Mouse (Mus musculus): ENCODE data around the gene Fxyd2. TPM values are rescaled to one million over a fixed set of nuclear protein-coding genes. Genes with fewer than 3 reads are reported as not detected.

Fxyd2 gene
- polyA plus RNA-seq (2015; fragmentation: Nextera tagmentation; extraction: Ambion mirVana), result 2,817 and 2,959 TPM in 2 replicates

DNA sequence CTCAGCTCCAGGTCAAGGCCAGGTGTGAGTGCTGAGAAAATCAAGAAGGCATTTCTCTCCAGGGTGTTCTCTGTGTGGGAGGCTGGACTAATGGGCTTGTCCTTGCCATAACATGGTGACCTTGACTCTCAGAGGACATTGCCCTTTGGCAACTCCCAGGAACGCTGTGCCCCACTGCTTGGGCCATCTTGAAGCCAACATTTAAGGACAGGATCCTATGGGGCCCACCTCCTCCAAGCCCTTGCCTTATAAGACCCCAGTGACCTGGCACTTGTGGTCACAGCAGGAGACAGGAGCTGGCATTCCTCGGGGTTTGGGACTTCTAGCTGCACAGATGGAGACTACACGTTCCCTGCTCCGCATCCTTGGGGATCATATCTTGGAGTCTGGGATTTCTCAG is at the start of gene Fxyd2:
Gene Fxyd2, plus strand, starts transcription at position 236 of the 400 bp plus-strand sequence.
- no peak for TF ChIP-seq CTCF (IDR thresholded peaks at IDR 0.05; ENCODE audit: low read depth)
- no peaks in the 10 kb centered on the region for H3K4me1 ChIP-seq (replicated peaks; ENCODE audit: insufficient read depth, low read length)
- H3K27ac ChIP-seq, result peak within 1 kb of the TSS; percentile 62; the same call in 1 of the 2 replicates
- WGBS, result 70% methylated on average over 4 of the region's 4 CpGs
- no peaks in the 10 kb centered on the region for H3K27me3 ChIP-seq (ENCODE audit: insufficient read depth, low read length)
- no peak within 1 kb of the TSS for H3K4me2 ChIP-seq (ENCODE audit: low read length)
- no peaks in the 10 kb centered on the region for H3K36me3 ChIP-seq (ENCODE audit: insufficient read depth, low read length)
- H3K4me3 ChIP-seq (replicated peaks; ENCODE audit: low read depth, low read length), result no peak within 1 kb of the TSS
- DNase-seq (ENCODE audit: low spot score), result no peak
- no peak for ATAC-seq (replicated peaks; ENCODE audit: low FRiP score, low read depth)
- no peaks in the 10 kb centered on the region for H3K9me3 ChIP-seq (replicated peaks; ENCODE audit: low read length)
- no peak within 1 kb of the TSS for H3K9ac ChIP-seq (ENCODE audit: low read depth, low read length)

DNA sequence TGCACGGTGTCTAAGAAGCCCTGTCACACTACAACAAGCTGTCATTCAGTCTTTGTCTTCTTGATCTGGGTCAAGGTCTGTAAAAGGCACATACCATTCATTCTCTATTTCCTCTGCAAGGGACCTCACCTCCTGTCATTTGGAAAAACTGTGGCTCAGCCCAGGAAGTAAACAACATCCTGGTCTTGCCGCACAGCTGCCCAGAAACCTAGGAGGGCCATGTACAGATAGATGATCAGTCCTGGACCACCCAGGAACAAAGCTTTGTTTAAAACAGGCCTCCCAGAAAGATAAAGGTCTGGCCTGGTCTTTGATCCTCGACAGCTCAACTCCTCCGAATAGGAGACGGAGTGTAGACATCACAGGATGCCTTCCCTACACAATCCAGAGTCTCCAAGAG is 49.6 kb upstream of the Fxyd2 start:
- ATAC-seq (replicated peaks; ENCODE audit: low FRiP score, low read depth), result no peak
- H3K4me3 ChIP-seq (replicated peaks; ENCODE audit: low read depth, low read length), result no peak overlapping the region

DNA sequence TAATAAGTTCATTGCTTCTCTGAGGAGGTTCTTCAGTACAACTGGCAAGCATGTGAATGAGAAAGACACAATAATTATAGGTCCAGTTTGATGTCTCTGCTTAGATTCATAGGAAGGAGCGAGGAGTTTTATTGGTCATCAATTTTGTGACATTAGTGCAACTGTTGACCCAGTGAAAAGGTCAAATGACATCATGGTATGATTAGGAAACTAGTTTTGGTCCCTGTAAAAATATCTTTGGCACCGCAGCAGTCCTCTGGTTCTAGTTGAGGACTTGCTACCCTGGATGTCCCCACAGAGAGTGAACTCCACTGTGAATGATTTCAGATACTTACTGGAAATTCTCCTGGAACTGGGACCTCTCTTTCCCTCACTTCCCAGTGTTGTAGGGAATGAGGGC is 44.3 kb upstream of the Fxyd2 start:
- no peak overlapping the region for H3K4me3 ChIP-seq (replicated peaks; ENCODE audit: low read depth, low read length)
- H3K4me2 ChIP-seq (ENCODE audit: low read length), result no peak overlapping the region
- no peaks in the 10 kb centered on the region for H3K27me3 ChIP-seq (ENCODE audit: insufficient read depth, low read length)
- no peaks in the 10 kb centered on the region for H3K4me1 ChIP-seq (replicated peaks; ENCODE audit: insufficient read depth, low read length)
- ATAC-seq (replicated peaks; ENCODE audit: low FRiP score, low read depth), result no peak
- no peaks in the 10 kb centered on the region for H3K36me3 ChIP-seq (ENCODE audit: insufficient read depth, low read length)
- H3K9me3 ChIP-seq (replicated peaks; ENCODE audit: low read length), result no peaks in the 10 kb centered on the region
- H3K9ac ChIP-seq (ENCODE audit: low read depth, low read length), result no peak overlapping the region
- no peak for DNase-seq (ENCODE audit: low spot score)
- WGBS, result 61% methylated on average over 2 of the region's 2 CpGs
- TF ChIP-seq CTCF (IDR thresholded peaks at IDR 0.05; ENCODE audit: low read depth), result no peak
- H3K27ac ChIP-seq, result no peak overlapping the region

More for the DNA sequence above, 49.6 kb upstream of the Fxyd2 start:
- TF ChIP-seq CTCF (IDR thresholded peaks at IDR 0.05; ENCODE audit: low read depth), result no peak
- WGBS, result 27% methylated on average over 5 of the region's 5 CpGs
- DNase-seq (ENCODE audit: low spot score), result no peak
- Histone ChIP-seq H3K27me3 (ENCODE audit: insufficient read depth, low read length) (no peaks in the 10 kb centered on the region), H3K9me3 (replicated peaks; ENCODE audit: low read length) (no peaks in the 10 kb centered on the region), H3K27ac (no peak overlapping the region), H3K9ac (ENCODE audit: low read depth, low read length) (no peak overlapping the region), H3K4me1 (replicated peaks; ENCODE audit: insufficient read depth, low read length) (no peaks in the 10 kb centered on the region), H3K36me3 (ENCODE audit: insufficient read depth, low read length) (no peaks in the 10 kb centered on the region), H3K4me2 (ENCODE audit: low read length) (no peak overlapping the region)

- Histone ChIP-seq H3K36me3 (ENCODE audit: insufficient read depth, low read length) (no peaks in the 10 kb centered on the region), H3K9ac (ENCODE audit: low read depth, low read length) (no peak overlapping the region), H3K4me1 (replicated peaks; ENCODE audit: insufficient read depth, low read length) (no peaks in the 10 kb centered on the region), H3K4me2 (ENCODE audit: low read length) (no peak overlapping the region), H3K4me3 (replicated peaks; ENCODE audit: low read depth, low read length) (no peak overlapping the region), H3K27ac (no peak overlapping the region), H3K9me3 (replicated peaks; ENCODE audit: low read length) (no peaks in the 10 kb centered on the region), H3K27me3 (ENCODE audit: insufficient read depth, low read length) (no peaks in the 10 kb centered on the region)
- DNase-seq (ENCODE audit: low spot score), result no peak
- TF ChIP-seq CTCF (IDR thresholded peaks at IDR 0.05; ENCODE audit: low read depth), result no peak
- 65% methylated on average over 7 of the region's 7 CpGs for WGBS
- no peak for ATAC-seq (replicated peaks; ENCODE audit: low FRiP score, low read depth)
Observed at GRCm38 (mm10) chr9:45358356-45358755, 41.1 kb upstream of the Fxyd2 start.

GRCm38 (mm10) chr9:45362051-45362461 is 37.4 kb upstream of the Fxyd2 start:
- DNase-seq (ENCODE audit: low spot score) (no peak), ATAC-seq (replicated peaks; ENCODE audit: low FRiP score, low read depth) (no peak)
- H3K9me3 ChIP-seq (replicated peaks; ENCODE audit: low read length), result no peaks in the 10 kb centered on the region
- H3K9ac ChIP-seq (ENCODE audit: low read depth, low read length), result no peak overlapping the region
- no peaks in the 10 kb centered on the region for H3K4me1 ChIP-seq (replicated peaks; ENCODE audit: insufficient read depth, low read length)
- no peaks in the 10 kb centered on the region for H3K36me3 ChIP-seq (ENCODE audit: insufficient read depth, low read length)
- 40% methylated on average over 2 of the region's 2 CpGs for WGBS
- no peaks in the 10 kb centered on the region for H3K27me3 ChIP-seq (ENCODE audit: insufficient read depth, low read length)
- no peak for TF ChIP-seq CTCF (IDR thresholded peaks at IDR 0.05; ENCODE audit: low read depth)
- H3K4me3 ChIP-seq (replicated peaks; ENCODE audit: low read depth, low read length), result no peak overlapping the region
- no peak overlapping the region for H3K4me2 ChIP-seq (ENCODE audit: low read length)
- no peak overlapping the region for H3K27ac ChIP-seq

GRCm38 (mm10) chr9:45363639-45364214 is 35.7 kb upstream of the Fxyd2 start:
- DNase-seq (ENCODE audit: low spot score) (no peak), ATAC-seq (replicated peaks; ENCODE audit: low FRiP score, low read depth) (no peak)
- no peak overlapping the region for H3K9ac ChIP-seq (ENCODE audit: low read depth, low read length)
- no peak overlapping the region for H3K4me3 ChIP-seq (replicated peaks; ENCODE audit: low read depth, low read length)
- no peak overlapping the region for H3K27ac ChIP-seq
- H3K4me1 ChIP-seq (replicated peaks; ENCODE audit: insufficient read depth, low read length), result no peaks in the 10 kb centered on the region
- no peaks in the 10 kb centered on the region for H3K36me3 ChIP-seq (ENCODE audit: insufficient read depth, low read length)
- no peak overlapping the region for H3K4me2 ChIP-seq (ENCODE audit: low read length)
- 46% methylated on average over 7 of the region's 7 CpGs for WGBS
- TF ChIP-seq CTCF (IDR thresholded peaks at IDR 0.05; ENCODE audit: low read depth), result no peak
- no peaks in the 10 kb centered on the region for H3K9me3 ChIP-seq (replicated peaks; ENCODE audit: low read length)
- no peaks in the 10 kb centered on the region for H3K27me3 ChIP-seq (ENCODE audit: insufficient read depth, low read length)

- Histone ChIP-seq H3K27ac (no peak overlapping the region), H3K27me3 (ENCODE audit: insufficient read depth, low read length) (no peaks in the 10 kb centered on the region), H3K36me3 (ENCODE audit: insufficient read depth, low read length) (no peaks in the 10 kb centered on the region), H3K9ac (ENCODE audit: low read depth, low read length) (no peak overlapping the region), H3K4me1 (replicated peaks; ENCODE audit: insufficient read depth, low read length) (0 out of 2 replicates have a peak, but pooled peaks cover 10% of the 10 kb centered on the region), H3K9me3 (replicated peaks; ENCODE audit: low read length) (no peaks in the 10 kb centered on the region), H3K4me2 (ENCODE audit: low read length) (no peak overlapping the region), H3K4me3 (replicated peaks; ENCODE audit: low read depth, low read length) (no peak overlapping the region)
- DNase-seq (ENCODE audit: low spot score) (no peak), ATAC-seq (replicated peaks; ENCODE audit: low FRiP score, low read depth) (no peak)
- WGBS, result 38% methylated on average over 8 of the region's 8 CpGs
- TF ChIP-seq CTCF (IDR thresholded peaks at IDR 0.05; ENCODE audit: low read depth), result no peak
Observed at GRCm38 (mm10) chr9:45367716-45368115, 31.8 kb upstream of the Fxyd2 start.

Data from kidney, postnatal 0 days (tissue).